Mouse (Mus musculus) cerebellum, adult 2 months (tissue): ENCODE results near the gene Cybrd1. TPM values are rescaled to one million over a fixed set of nuclear protein-coding genes. Genes with fewer than 3 reads are reported as not detected.

ENCODE experiments used
- DNase-seq, 2 experiments: peaks; one replicate each; pipeline ENCODE4 v3.0.0; 2021
- H3K27ac ChIP-seq: fragments of 200-500 bp; 2 replicates; pipeline ENCODE4 v1.5.1; 2012; ENCODE audit warnings: low read length, control low read depth, inconsistent platforms; ENCODE audit not compliant: insufficient read depth
- H3K27me3 ChIP-seq: fragments of 200-500 bp; 2 replicates; pipeline ENCODE4 v1.6.1; 2012; ENCODE audit warnings: inconsistent platforms, mild to moderate bottlenecking, low read length, moderate library complexity; ENCODE audit not compliant: control insufficient read depth, insufficient read depth
- H3K4me1 ChIP-seq: fragments of 200-500 bp; 2 replicates; pipeline ENCODE4 v1.6.1; 2011; ENCODE audit warnings: low read length; ENCODE audit not compliant: control insufficient read depth, insufficient read depth
- H3K4me3 ChIP-seq: fragments of 200-500 bp; replicated peaks from 2 replicates; pipeline ENCODE3; 2011; ENCODE audit warnings: mild to moderate bottlenecking, low read depth, low read length, control low read depth; ENCODE audit not compliant: insufficient read depth
- CTCF ChIP-seq: fragments of 200-500 bp; IDR thresholded peaks from 2 replicates; pipeline ENCODE4 v1.5.1; 2011; ENCODE audit warnings: low read depth, mild to moderate bottlenecking, control low read depth, low read length, moderate library complexity, borderline replicate concordance; ENCODE audit not compliant: insufficient read depth
- POLR2A ChIP-seq: fragments of 200-500 bp; IDR thresholded peaks from 2 replicates; pipeline ENCODE4 v1.6.1; 2011; ENCODE audit warnings: low read length, control low read depth, borderline replicate concordance; ENCODE audit not compliant: insufficient read depth
- WGBS: fragments of 180-500 bp; shearing (Covaris S2); methylation state at CpG from one replicate; pipeline ENCODE4 v1.1.7; 2018; 5-methylcytosine and 5-hydroxymethylcytosine counted together
- polyA plus RNA-seq: library from polyadenylated mRNA; depleted of rRNA; stranded (reverse); fragments of >200 nt; gene quantifications from 2 replicates; pipeline ENCODE4 v1.2.3, GENCODE M21; 2012

Cybrd1 gene
- polyA plus RNA-seq, 1 experiment: 1.2 TPM

GRCm38 (mm10) chr2:71147816-71148215 lies 30.1 kb downstream of the Cybrd1 start:
- no peak for DNase-seq
- H3K27ac ChIP-seq: no peak overlapping the region
- no peaks in the 10 kb centered on the region; the same call in 1 of the 2 replicates for H3K4me1 ChIP-seq
- H3K27me3 ChIP-seq: no peaks in the 10 kb centered on the region
- no peak overlapping the region for H3K4me3 ChIP-seq
- 39% methylated on average over 6 of the region's 6 CpGs for WGBS
- no peak for TF ChIP-seq POLR2A
- no peak for TF ChIP-seq CTCF

GRCm38 (mm10) chr2:71152170-71152569 lies 34.4 kb downstream of the Cybrd1 start:
- TF ChIP-seq CTCF (no peak), POLR2A (no peak)
- DNase-seq: no peak
- Histone ChIP-seq H3K27ac (no peak overlapping the region), H3K4me3 (no peak overlapping the region), H3K27me3 (no peaks in the 10 kb centered on the region), H3K4me1 (no peaks in the 10 kb centered on the region)
- WGBS: 89% methylated on average over 4 of the region's 4 CpGs

- 5% methylated on average over 8 of the region's 8 CpGs for WGBS
- peak; percentile 58 to 79 for DNase-seq
- H3K4me1 ChIP-seq: no peaks in the 10 kb centered on the region
- TF ChIP-seq CTCF: peak; percentile 90
- no peak for TF ChIP-seq POLR2A
- no peak overlapping the region for H3K27ac ChIP-seq
- no peaks in the 10 kb centered on the region for H3K27me3 ChIP-seq
- H3K4me3 ChIP-seq: no peak overlapping the region
These were observed 37.8 kb downstream of the Cybrd1 start for GRCm38 (mm10) chr2:71155486-71155885.

- no peaks in the 10 kb centered on the region for H3K27me3 ChIP-seq
- no peaks in the 10 kb centered on the region for H3K4me1 ChIP-seq
- TF ChIP-seq POLR2A (no peak), CTCF (no peak)
- no peak overlapping the region for H3K27ac ChIP-seq
- DNase-seq: no peak
- WGBS: 76% methylated on average over 8 of the region's 8 CpGs
- H3K4me3 ChIP-seq: no peak overlapping the region
These were observed 38.7 kb downstream of the Cybrd1 start for GRCm38 (mm10) chr2:71156446-71156845.

GRCm38 (mm10) chr2:71157881-71158280 lies 40.2 kb downstream of the Cybrd1 start:
- no peak for TF ChIP-seq POLR2A
- no peak for TF ChIP-seq CTCF
- no peak overlapping the region for H3K4me3 ChIP-seq
- DNase-seq: no peak
- no peaks in the 10 kb centered on the region for H3K27me3 ChIP-seq
- WGBS: 89% methylated on average over 8 of the region's 8 CpGs
- no peaks in the 10 kb centered on the region for H3K4me1 ChIP-seq
- H3K27ac ChIP-seq: no peak overlapping the region

- 69% methylated on average over 16 of the region's 16 CpGs for WGBS
- no peak for TF ChIP-seq POLR2A
- TF ChIP-seq CTCF: no peak
- no peak overlapping the region for H3K27ac ChIP-seq
- no peak overlapping the region for H3K4me3 ChIP-seq
- no peak for DNase-seq
- no peaks in the 10 kb centered on the region for H3K27me3 ChIP-seq
- H3K4me1 ChIP-seq: no peaks in the 10 kb centered on the region
These were observed 42.0 kb downstream of the Cybrd1 start for GRCm38 (mm10) chr2:71159576-71160306.

- DNase-seq: no peak
- no peak overlapping the region for H3K4me3 ChIP-seq
- no peaks in the 10 kb centered on the region for H3K27me3 ChIP-seq
- TF ChIP-seq POLR2A: no peak
- TF ChIP-seq CTCF: no peak
- 33% methylated on average over 11 of the region's 11 CpGs for WGBS
- H3K4me1 ChIP-seq: no peaks in the 10 kb centered on the region
- H3K27ac ChIP-seq: no peak overlapping the region
These were observed 42.7 kb downstream of the Cybrd1 start for GRCm38 (mm10) chr2:71160307-71160861.

- Histone ChIP-seq H3K27me3 (no peaks in the 10 kb centered on the region), H3K27ac (no peak overlapping the region), H3K4me3 (no peak overlapping the region), H3K4me1 (no peaks in the 10 kb centered on the region)
- 89% methylated on average over 7 of the region's 7 CpGs for WGBS
- TF ChIP-seq POLR2A: no peak
- no peak for TF ChIP-seq CTCF
- DNase-seq: no peak
These were observed 43.8 kb downstream of the Cybrd1 start for GRCm38 (mm10) chr2:71161558-71161957.
